Mouse (Mus musculus) megakaryocyte, embryonic 14.5 days (primary cell): ENCODE data around the gene Tmem182.

Experiments
- FLI1 ChIP-seq: IDR thresholded peaks from 2 replicates; pipeline ENCODE4 v1.6.1; 2012; ENCODE audit warnings: low read length, inconsistent platforms, mixed read lengths
- GATA1 ChIP-seq: IDR thresholded peaks from 3 replicates; pipeline ENCODE4 v1.6.1; 2012; ENCODE audit warnings: mixed read lengths, low read length, inconsistent platforms, borderline replicate concordance

DNA sequence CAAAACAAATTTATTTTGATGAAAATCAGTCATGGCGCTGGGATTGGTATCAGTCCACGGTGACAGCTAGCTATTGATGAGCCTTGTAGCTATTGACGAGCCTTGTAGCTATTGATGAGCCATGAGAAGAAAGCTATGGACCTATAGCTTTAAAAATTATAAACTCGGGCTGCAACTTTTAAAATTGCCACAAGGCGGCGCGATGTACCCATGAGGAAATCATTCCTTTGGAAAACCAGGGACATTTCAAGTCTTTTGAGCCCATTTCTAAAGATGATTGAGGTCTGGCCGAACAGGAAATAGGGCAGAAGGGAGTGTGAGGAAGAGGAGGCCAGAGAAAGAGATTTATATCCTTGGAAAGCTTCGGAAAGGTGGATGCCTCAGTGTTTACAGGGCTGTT lies 73.7 kb downstream of the Tmem182 start:
- TF ChIP-seq GATA1 = no peak
- no peak for TF ChIP-seq FLI1
